Mouse (Mus musculus) forebrain, embryonic 15.5 days (tissue): Measurements from ENCODE around the gene Galnt5. TPM values are rescaled to one million over a fixed set of nuclear protein-coding genes. Genes with fewer than 3 reads are reported as not detected.
A peak's percentile ranks its signal among the peaks of the same experiment; 100 is the strongest.

Source experiments
- ATAC-seq: fragments of 200-750 bp; cut with Nextera tagmentation; replicated peaks from 2 replicates; pipeline ENCODE4 v1.8.0; 2017; ENCODE audit warnings: mild to moderate bottlenecking, moderate TSS enrichment, moderate library complexity
- H3K27ac ChIP-seq: fragments of 300-500 bp; sonication (generic); replicated peaks from 2 replicates; pipeline ENCODE4 v1.5.1; 2015; ENCODE audit warnings: mild to moderate bottlenecking, inconsistent platforms
- H3K27me3 ChIP-seq: fragments of 300-500 bp; sonication (generic); 2 replicates; pipeline ENCODE4 v1.6.1; 2015; ENCODE audit warnings: inconsistent platforms
- H3K36me3 ChIP-seq: fragments of 300-500 bp; sonication (generic); 2 replicates; pipeline ENCODE4 v1.6.1; 2015; ENCODE audit warnings: mild to moderate bottlenecking, inconsistent platforms
- H3K4me1 ChIP-seq: fragments of 300-500 bp; sonication (generic); 2 replicates; pipeline ENCODE4 v1.6.1; 2015; ENCODE audit warnings: inconsistent platforms
- H3K4me2 ChIP-seq: fragments of 300-500 bp; sonication (generic); replicated peaks from 2 replicates; pipeline ENCODE4 v1.6.1; 2015; ENCODE audit warnings: mild to moderate bottlenecking, inconsistent platforms
- H3K4me3 ChIP-seq: fragments of 300-500 bp; sonication (generic); 2 replicates; pipeline ENCODE4 v1.5.1; 2015; ENCODE audit warnings: mild to moderate bottlenecking, inconsistent platforms
- H3K9ac ChIP-seq: fragments of 300-500 bp; sonication (generic); replicated peaks from 2 replicates; pipeline ENCODE4 v1.6.1; 2015; ENCODE audit warnings: mild to moderate bottlenecking, inconsistent platforms
- H3K9me3 ChIP-seq: fragments of 300-500 bp; sonication (generic); 2 replicates; pipeline ENCODE4 v1.6.1; 2016; ENCODE audit warnings: inconsistent platforms
- whole genome bisulfite sequencing: fragments of 180-500 bp; shearing (Covaris S2); methylation state at CpG from one replicate; pipeline ENCODE4 v1.1.7; 2015; ENCODE audit warnings: mixed read lengths; 5-methylcytosine and 5-hydroxymethylcytosine counted together
- polyA plus RNA-seq: library from polyadenylated mRNA; unstranded; fragments of >200 nt; fragmentation: Nextera tagmentation; extraction: Ambion mirVana; gene quantifications from 2 replicates; pipeline ENCODE4 v1.2.1, GENCODE M21; 2015

Galnt5 gene
- not detected in 2 replicates for polyA plus RNA-seq

DNA sequence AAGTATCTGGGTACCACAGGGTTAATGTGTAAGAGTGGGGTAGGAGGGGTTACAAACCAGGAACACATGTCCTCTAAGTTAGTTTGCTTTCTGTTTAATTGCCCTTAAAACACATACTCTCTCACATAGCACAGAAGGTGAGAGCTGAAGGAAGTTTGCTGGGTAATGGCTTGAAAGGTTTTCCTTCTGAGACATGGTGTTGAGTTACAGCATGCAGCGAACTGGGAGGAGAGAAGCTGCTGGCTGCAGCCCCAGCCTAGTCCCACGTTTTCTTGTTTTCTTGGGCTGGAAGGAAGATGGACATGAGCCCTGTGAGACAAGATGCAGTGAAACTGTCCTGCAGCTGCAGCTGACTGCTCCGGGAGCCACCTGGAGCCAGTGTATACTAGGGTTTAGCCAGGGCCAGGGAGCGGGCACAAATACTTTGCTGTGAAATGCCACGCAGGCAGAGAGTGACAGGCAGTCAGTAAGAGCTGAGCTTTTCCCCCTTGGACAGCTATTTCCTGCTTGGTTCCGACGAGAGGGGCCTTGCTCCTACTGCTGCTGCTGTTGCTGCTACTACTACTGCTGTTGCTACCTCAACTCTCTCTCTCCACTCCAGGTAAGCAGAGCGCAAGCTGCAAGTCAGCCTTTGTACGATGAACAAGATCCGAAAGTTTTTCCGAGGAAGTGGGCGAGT is at the start of gene Galnt5:
Gene Galnt5 (plus strand): TSS at position 133 of the 679 bp plus-strand sequence.
- no peak within 1 kb of the TSS for H3K27ac ChIP-seq
- no peak within 1 kb of the TSS for H3K9ac ChIP-seq
- H3K4me1 ChIP-seq, result no peaks in the 10 kb centered on the region
- 63% methylated on average over 12 of the region's 12 CpGs for WGBS
- H3K36me3 ChIP-seq, result no peaks in the 10 kb centered on the region
- H3K27me3 ChIP-seq, result no peaks in the 10 kb centered on the region
- no peaks in the 10 kb centered on the region for H3K9me3 ChIP-seq
- no peak for ATAC-seq
- no peak within 1 kb of the TSS for H3K4me3 ChIP-seq
- no peak within 1 kb of the TSS for H3K4me2 ChIP-seq

DNA sequence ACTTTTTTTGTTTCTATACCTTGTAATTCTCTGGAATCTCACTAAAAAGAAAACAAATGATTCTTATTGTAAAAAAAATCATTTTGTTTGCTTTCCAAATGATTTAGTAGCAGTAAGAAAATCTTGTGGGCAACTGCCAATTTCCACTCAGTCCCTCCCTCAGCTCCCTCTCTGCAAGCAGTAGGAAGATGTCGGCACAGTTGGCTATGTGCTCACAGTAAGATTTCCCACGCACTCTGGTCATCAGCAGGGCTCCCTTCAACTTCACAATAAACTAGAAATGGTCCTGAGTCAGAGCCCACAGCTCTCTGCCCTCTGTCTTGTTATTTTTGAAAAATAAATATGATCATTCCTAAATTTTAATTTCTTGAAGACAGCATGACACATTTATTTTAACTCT is 46.1 kb upstream of the Galnt5 start:
- Histone ChIP-seq H3K27me3 (no peaks in the 10 kb centered on the region), H3K27ac (no peak overlapping the region), H3K4me1 (no peaks in the 10 kb centered on the region), H3K9me3 (no peaks in the 10 kb centered on the region), H3K4me3 (no peak overlapping the region), H3K4me2 (no peak overlapping the region), H3K36me3 (no peaks in the 10 kb centered on the region), H3K9ac (no peak overlapping the region)
- 40% methylated on average over 2 of the region's 2 CpGs for WGBS
- no peak for ATAC-seq

DNA sequence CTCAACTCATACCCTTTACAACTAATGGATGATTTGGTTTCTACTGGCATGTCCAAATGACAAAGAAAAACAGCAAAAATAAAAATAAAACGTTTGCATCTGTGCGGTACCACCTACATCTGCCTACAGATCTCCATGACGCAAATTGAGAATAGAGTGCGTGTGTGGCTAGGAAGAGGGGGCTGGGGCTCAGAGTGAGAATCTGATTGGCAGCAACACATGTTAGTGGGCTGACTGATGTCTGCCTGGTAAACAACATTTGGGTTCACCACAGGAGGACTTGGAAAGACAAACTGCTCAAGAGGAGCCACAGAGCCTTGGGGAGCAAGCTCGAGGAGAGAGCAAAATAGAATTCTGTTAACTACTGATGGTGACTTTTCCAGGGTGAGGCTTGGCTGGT is 36.9 kb upstream of the Galnt5 start:
- no peak overlapping the region for H3K9ac ChIP-seq
- H3K4me3 ChIP-seq, result no peak overlapping the region
- no peaks in the 10 kb centered on the region for H3K4me1 ChIP-seq
- WGBS, result 77% methylated on average over 5 of the region's 5 CpGs
- no peaks in the 10 kb centered on the region for H3K9me3 ChIP-seq
- ATAC-seq, result no peak
- no peak overlapping the region for H3K27ac ChIP-seq
- H3K36me3 ChIP-seq, result no peaks in the 10 kb centered on the region
- H3K4me2 ChIP-seq, result no peak overlapping the region
- no peaks in the 10 kb centered on the region for H3K27me3 ChIP-seq

DNA sequence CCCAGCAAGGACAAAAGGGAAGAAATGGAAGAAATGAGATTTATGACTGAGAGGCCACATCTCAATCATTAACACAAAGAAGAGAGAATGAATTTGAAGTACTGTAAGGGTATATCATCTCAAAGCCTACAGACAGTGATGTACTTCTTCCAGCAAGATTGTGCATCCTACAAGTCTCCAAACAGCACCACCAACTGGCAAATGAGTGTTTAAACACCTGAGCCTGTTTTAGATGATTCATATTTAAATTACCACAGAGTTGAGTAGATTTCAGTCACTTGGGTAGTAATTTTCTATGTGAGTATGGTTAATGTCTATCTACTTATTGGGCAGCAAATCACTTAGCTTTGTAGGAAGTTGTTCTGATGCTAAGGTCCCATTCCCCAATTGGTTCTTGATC is 15.4 kb upstream of the Galnt5 start:
- no peak for ATAC-seq

GRCm38 (mm10) chr2:57991084-57991483 is 6.6 kb upstream of the Galnt5 start:
- H3K36me3 ChIP-seq, result no peaks in the 10 kb centered on the region
- ATAC-seq, result no peak
- no peaks in the 10 kb centered on the region for H3K4me1 ChIP-seq
- H3K27ac ChIP-seq, result no peak overlapping the region
- H3K9ac ChIP-seq, result no peak overlapping the region
- H3K9me3 ChIP-seq, result no peaks in the 10 kb centered on the region
- no peak overlapping the region for H3K4me2 ChIP-seq
- H3K27me3 ChIP-seq, result no peaks in the 10 kb centered on the region
- H3K4me3 ChIP-seq, result no peak overlapping the region
- 82% methylated on average over 2 of the region's 2 CpGs for WGBS

More for the DNA sequence above, 15.4 kb upstream of the Galnt5 start:
- H3K4me1 ChIP-seq, result no peaks in the 10 kb centered on the region
- no peak overlapping the region for H3K4me2 ChIP-seq
- no peaks in the 10 kb centered on the region for H3K36me3 ChIP-seq
- no peak overlapping the region for H3K27ac ChIP-seq
- H3K27me3 ChIP-seq, result no peaks in the 10 kb centered on the region
- H3K4me3 ChIP-seq, result no peak overlapping the region
- H3K9me3 ChIP-seq, result no peaks in the 10 kb centered on the region
- no peak overlapping the region for H3K9ac ChIP-seq

DNA sequence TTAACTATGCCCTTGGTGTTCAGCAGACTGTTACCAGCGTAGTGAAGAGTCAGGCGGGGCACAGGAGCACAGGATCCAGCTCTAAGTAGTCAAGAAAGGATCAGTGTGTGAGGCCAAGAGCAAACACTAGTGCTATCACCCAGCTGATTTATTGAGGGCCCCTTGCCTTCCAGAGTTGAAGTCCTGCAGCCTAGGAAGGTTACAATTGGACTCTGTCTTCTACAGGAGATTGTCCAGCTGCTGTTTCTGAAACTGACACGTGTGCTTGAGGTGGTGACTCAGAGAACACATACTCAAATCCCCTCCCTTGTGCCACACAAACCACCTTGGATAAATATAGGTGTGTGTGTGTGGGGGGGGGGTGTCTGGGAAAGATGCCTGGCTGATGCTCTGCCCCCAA is 3.8 kb downstream of the Galnt5 start:
- Histone ChIP-seq H3K27ac (no peak overlapping the region), H3K36me3 (no peaks in the 10 kb centered on the region), H3K4me3 (no peak overlapping the region), H3K4me2 (no peak overlapping the region), H3K9ac (no peak overlapping the region), H3K9me3 (no peaks in the 10 kb centered on the region), H3K27me3 (no peaks in the 10 kb centered on the region), H3K4me1 (no peaks in the 10 kb centered on the region)
- no peak for ATAC-seq
- WGBS, result 84% methylated on average over 3 of the region's 3 CpGs

DNA sequence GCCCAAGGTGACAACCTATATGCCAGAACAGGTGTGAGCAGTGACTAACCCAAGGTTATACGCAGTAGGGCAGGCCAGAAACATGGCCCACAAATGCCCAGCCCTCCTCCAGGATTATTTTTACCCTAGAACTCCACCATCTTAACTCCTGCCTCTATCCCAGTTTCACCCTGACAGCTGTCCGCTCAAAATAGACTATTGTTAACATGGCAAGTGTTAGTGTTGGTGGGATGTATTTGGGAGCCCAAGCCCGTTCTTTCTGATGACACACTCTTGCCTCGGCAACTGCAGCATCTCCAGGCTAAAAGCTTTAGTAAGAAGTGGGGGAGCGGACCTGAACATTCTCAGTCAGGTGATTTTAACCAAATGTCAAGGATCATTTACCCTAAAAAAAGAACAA is 9.4 kb downstream of the Galnt5 start:
- Histone ChIP-seq H3K27me3 (no peaks in the 10 kb centered on the region), H3K9me3 (no peaks in the 10 kb centered on the region), H3K27ac (no peak overlapping the region), H3K9ac (no peak overlapping the region), H3K4me1 (no peaks in the 10 kb centered on the region), H3K36me3 (no peaks in the 10 kb centered on the region), H3K4me2 (no peak overlapping the region), H3K4me3 (no peak overlapping the region)
- no peak for ATAC-seq
- 93% methylated on average over 5 of the region's 5 CpGs for WGBS

DNA sequence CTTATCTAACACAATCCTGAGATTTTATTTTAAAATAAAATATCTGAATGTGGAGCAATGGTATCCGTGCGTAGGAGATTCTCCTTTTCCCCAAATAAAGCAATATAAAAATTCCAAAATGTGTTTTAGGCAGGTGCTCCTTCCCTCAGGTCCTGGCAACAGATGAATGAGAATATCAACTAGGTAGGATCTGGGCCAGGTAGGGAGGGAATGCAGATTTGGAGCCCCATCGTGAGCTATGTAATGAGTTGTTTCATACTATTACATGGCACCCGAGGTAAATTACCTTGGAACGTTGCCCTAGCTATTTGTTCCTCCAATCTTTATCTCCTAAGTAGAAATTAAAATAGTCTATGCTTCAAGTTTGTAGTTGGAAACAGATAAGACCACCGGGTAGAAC is 25.9 kb downstream of the Galnt5 start:
- no peak for ATAC-seq
- no peaks in the 10 kb centered on the region for H3K4me1 ChIP-seq
- H3K27me3 ChIP-seq, result no peaks in the 10 kb centered on the region
- WGBS, result 83% methylated on average over 6 of the region's 6 CpGs
- H3K9me3 ChIP-seq, result no peaks in the 10 kb centered on the region
- no peaks in the 10 kb centered on the region for H3K36me3 ChIP-seq
- no peak overlapping the region for H3K9ac ChIP-seq
- no peak overlapping the region for H3K4me3 ChIP-seq
- no peak overlapping the region for H3K27ac ChIP-seq
- H3K4me2 ChIP-seq, result no peak overlapping the region

DNA sequence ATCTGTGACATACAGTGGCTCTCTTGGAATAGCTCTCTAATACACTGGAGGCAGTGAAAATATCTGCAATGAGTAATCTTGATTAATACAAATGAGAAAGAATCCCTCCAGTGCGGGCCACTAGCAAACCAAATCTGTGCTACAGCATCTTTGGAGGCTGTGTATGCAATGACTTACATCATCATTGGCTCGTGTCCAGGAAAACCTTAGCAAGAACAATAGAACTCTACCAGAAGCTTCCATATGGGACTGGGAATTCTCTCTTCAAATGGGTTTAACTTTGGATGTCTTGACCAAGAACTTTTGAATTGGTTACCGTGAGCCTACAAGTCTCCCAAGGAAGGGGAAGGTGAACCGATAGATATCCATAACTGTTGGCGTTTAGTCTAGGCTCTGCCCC is 29.1 kb downstream of the Galnt5 start:
- Histone ChIP-seq H3K9me3 (no peaks in the 10 kb centered on the region), H3K27ac (no peak overlapping the region), H3K9ac (no peak overlapping the region), H3K4me2 (no peak overlapping the region), H3K4me1 (no peaks in the 10 kb centered on the region), H3K36me3 (no peaks in the 10 kb centered on the region), H3K4me3 (no peak overlapping the region), H3K27me3 (no peaks in the 10 kb centered on the region)
- ATAC-seq, result no peak
- WGBS, result 69% methylated on average over 5 of the region's 5 CpGs

GRCm38 (mm10) chr2:58029404-58029803 is 31.7 kb downstream of the Galnt5 start:
- no peak overlapping the region for H3K4me3 ChIP-seq
- H3K36me3 ChIP-seq, result no peaks in the 10 kb centered on the region
- peak; percentile 67 for ATAC-seq
- no peaks in the 10 kb centered on the region for H3K27me3 ChIP-seq
- no peaks in the 10 kb centered on the region for H3K9me3 ChIP-seq
- no peak overlapping the region for H3K4me2 ChIP-seq
- no peak overlapping the region for H3K9ac ChIP-seq
- no peak overlapping the region for H3K27ac ChIP-seq
- WGBS, result 14% methylated on average over 7 of the region's 7 CpGs
- H3K4me1 ChIP-seq, result no peaks in the 10 kb centered on the region

- Histone ChIP-seq H3K27me3 (no peaks in the 10 kb centered on the region), H3K9ac (no peak overlapping the region), H3K36me3 (no peaks in the 10 kb centered on the region), H3K9me3 (no peaks in the 10 kb centered on the region), H3K4me2 (no peak overlapping the region), H3K4me3 (no peak overlapping the region), H3K27ac (no peak overlapping the region), H3K4me1 (no peaks in the 10 kb centered on the region)
- ATAC-seq, result no peak
- WGBS, result 72% methylated on average over 3 of the region's 3 CpGs
Measured at GRCm38 (mm10) chr2:58031431-58031830, 33.7 kb downstream of the Galnt5 start.

DNA sequence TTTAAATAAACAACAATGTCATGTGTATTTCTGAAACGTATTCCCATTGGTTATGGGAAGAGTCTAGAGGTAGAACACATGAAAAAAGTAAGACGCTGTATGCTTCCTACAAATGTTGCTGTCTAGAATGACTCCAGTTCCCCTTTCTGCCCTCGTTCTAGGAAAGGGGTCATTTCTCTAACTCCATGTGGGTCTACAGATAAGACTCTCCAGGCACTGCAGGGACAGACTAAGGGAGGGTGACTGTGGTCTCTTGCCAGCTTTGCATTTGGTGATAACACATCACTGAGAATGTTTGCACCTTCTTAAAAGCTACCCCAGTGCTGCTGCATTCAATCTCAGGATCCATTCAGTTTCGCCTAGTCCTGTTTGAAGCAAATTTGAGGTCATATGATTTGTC is 38.0 kb downstream of the Galnt5 start:
- WGBS, result 91% methylated on average over 4 of the region's 4 CpGs
- H3K9ac ChIP-seq, result no peak overlapping the region
- no peak overlapping the region for H3K4me3 ChIP-seq
- H3K9me3 ChIP-seq, result no peaks in the 10 kb centered on the region
- no peaks in the 10 kb centered on the region for H3K4me1 ChIP-seq
- no peaks in the 10 kb centered on the region for H3K27me3 ChIP-seq
- no peaks in the 10 kb centered on the region for H3K36me3 ChIP-seq
- H3K4me2 ChIP-seq, result no peak overlapping the region
- no peak for ATAC-seq
- H3K27ac ChIP-seq, result no peak overlapping the region

DNA sequence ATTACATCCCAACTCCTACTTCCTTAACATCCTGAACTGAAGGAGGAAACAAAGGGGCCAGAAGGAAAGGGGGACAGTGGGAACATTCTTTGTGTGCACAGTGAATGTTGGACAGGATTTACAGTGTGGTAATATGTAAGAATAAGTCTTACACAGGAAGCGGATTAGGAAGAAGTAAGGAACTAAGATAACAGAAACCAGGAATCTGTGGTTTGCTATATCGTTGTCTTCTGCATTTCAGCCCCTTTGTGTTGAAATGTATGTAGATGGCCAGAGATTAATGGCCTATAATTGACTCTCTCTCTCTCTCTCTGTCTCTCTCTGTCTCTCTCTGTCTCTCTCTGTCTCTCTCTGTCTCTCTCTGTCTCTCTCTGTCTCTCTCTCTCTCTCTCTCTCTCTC is 39.2 kb downstream of the Galnt5 start:
- 89% methylated on average over 2 of the region's 2 CpGs for WGBS
- H3K4me2 ChIP-seq, result no peak overlapping the region
- H3K9me3 ChIP-seq, result no peaks in the 10 kb centered on the region
- no peak overlapping the region for H3K9ac ChIP-seq
- H3K4me3 ChIP-seq, result no peak overlapping the region
- H3K27me3 ChIP-seq, result no peaks in the 10 kb centered on the region
- no peak overlapping the region for H3K27ac ChIP-seq
- H3K36me3 ChIP-seq, result no peaks in the 10 kb centered on the region
- no peak for ATAC-seq
- H3K4me1 ChIP-seq, result no peaks in the 10 kb centered on the region
